In genomic region chr17:24520450-24520849, GRCm38 (mm10) we compare ENCODE assay signal across 23 mouse cellular contexts.
"Had no signal": no experiment of that assay in that cellular context is flagged by ENCODE, and none has a peak within 500 bp of the region (broad histone marks: within the 10 kb centered on the region; RNA-seq: fewer than 3 reads in every experiment).

No protein-coding gene starts in this region.

- H3K27ac ChIP-seq: heart, adult 2 months; hindbrain, embryonic 13.5 days; hindbrain, embryonic 15.5 days; hindbrain, postnatal 0 days; kidney, embryonic 15.5 days; kidney, postnatal 0 days; limb, embryonic 13.5 days; limb, embryonic 15.5 days had no signal

- H3K4me2 ChIP-seq: heart, embryonic 12.5 days; hindbrain, embryonic 13.5 days; hindbrain, embryonic 15.5 days; kidney, embryonic 15.5 days; limb, embryonic 13.5 days; limb, embryonic 15.5 days had no signal

- H3K4me3 ChIP-seq: heart, adult 2 months; heart, embryonic 12.5 days; hindbrain, embryonic 13.5 days; hindbrain, embryonic 15.5 days; kidney, embryonic 15.5 days; limb, embryonic 13.5 days; limb, embryonic 15.5 days had no signal

- ATAC-seq: hindbrain, postnatal 0 days; intestine, embryonic 16.5 days had no signal

- H3K9ac ChIP-seq: hindbrain, embryonic 13.5 days; hindbrain, embryonic 15.5 days; kidney, embryonic 15.5 days; limb, embryonic 13.5 days; limb, embryonic 15.5 days had no signal

- DNase-seq: gastrocnemius, postnatal 14 days; gastrocnemius, postnatal 36 days; heart, adult 11 months; heart, adult 2 months; heart, postnatal 14 days; heart, postnatal 36 days; kidney, adult 11 months; kidney, adult 2 months; kidney, adult 9 months; kidney, postnatal 14 days; kidney, postnatal 36 days; layer of hippocampus, adult 9-11 months; layer of hippocampus, postnatal 36 days; left cerebral cortex, postnatal 4 days had no signal

- H3K9me3 ChIP-seq: heart, embryonic 12.5 days; hindbrain, embryonic 13.5 days; hindbrain, embryonic 15.5 days; kidney, embryonic 15.5 days; limb, embryonic 13.5 days; limb, embryonic 15.5 days had no signal

- H3K27me3 ChIP-seq: heart, embryonic 12.5 days; hindbrain, embryonic 13.5 days; hindbrain, embryonic 15.5 days; kidney, embryonic 15.5 days; limb, embryonic 13.5 days; limb, embryonic 15.5 days had no signal
